Mouse (Mus musculus) forebrain, embryonic 11.5 days (tissue): ENCODE measurements around the gene Ptpra. TPM values are rescaled to one million over a fixed set of nuclear protein-coding genes. Genes with fewer than 3 reads are reported as not detected.
A peak's percentile ranks its signal among the peaks of the same experiment; 100 is the strongest.

Source experiments
- ATAC-seq: fragments of 200-750 bp; cut with Nextera tagmentation; replicated peaks from 2 replicates; pipeline ENCODE4 v1.8.0; 2017; ENCODE audit warnings: moderate TSS enrichment; ENCODE audit not compliant: low FRiP score
- DNase-seq: peaks from one replicate; pipeline ENCODE4 v3.0.0-alpha.2; 2017; ENCODE audit warnings: low spot score
- H3K27ac ChIP-seq: fragments of 300-500 bp; sonication (generic); 2 replicates; pipeline ENCODE4 v1.5.1; 2014; ENCODE audit warnings: low read depth, low read length
- H3K27me3 ChIP-seq: fragments of 300-500 bp; sonication (generic); 2 replicates; pipeline ENCODE4 v1.6.1; 2014; ENCODE audit warnings: mild to moderate bottlenecking, low read length, mixed read lengths; ENCODE audit not compliant: control insufficient read depth, insufficient read depth
- H3K36me3 ChIP-seq: fragments of 300-500 bp; sonication (generic); 2 replicates; pipeline ENCODE4 v1.6.1; 2014; ENCODE audit warnings: mild to moderate bottlenecking, low read length, moderate library complexity, mixed read lengths; ENCODE audit not compliant: control insufficient read depth, insufficient read depth
- H3K4me1 ChIP-seq: fragments of 300-500 bp; sonication (generic); replicated peaks from 2 replicates; pipeline ENCODE4 v1.6.1; 2014; ENCODE audit warnings: low read length, mixed read lengths; ENCODE audit not compliant: control insufficient read depth, insufficient read depth
- H3K4me2 ChIP-seq: fragments of 300-500 bp; sonication (generic); 2 replicates; pipeline ENCODE4 v1.6.1; 2014; ENCODE audit warnings: low read depth, mild to moderate bottlenecking, low read length, moderate library complexity, mixed read lengths; ENCODE audit not compliant: severe bottlenecking
- H3K4me3 ChIP-seq: fragments of 300-500 bp; sonication (generic); 2 replicates; pipeline ENCODE4 v1.5.1; 2014; ENCODE audit warnings: low read depth, low read length
- H3K9ac ChIP-seq: fragments of 300-500 bp; sonication (generic); 2 replicates; pipeline ENCODE4 v1.6.1; 2014; ENCODE audit warnings: low read length
- H3K9me3 ChIP-seq: fragments of 300-500 bp; sonication (generic); 2 replicates; pipeline ENCODE4 v1.6.1; 2016; ENCODE audit warnings: low read length, mixed read lengths; ENCODE audit not compliant: control insufficient read depth
- WGBS: fragments of 180-500 bp; shearing (Covaris S2); extraction: QIAGEN DNeasy Blood & Tissue Kit; methylation state at CpG from one replicate; pipeline ENCODE4 v1.1.7; 2014; 5-methylcytosine and 5-hydroxymethylcytosine counted together
- polyA plus RNA-seq: library from polyadenylated mRNA; unstranded; fragments of >200 nt; fragmentation: Nextera tagmentation; extraction: Ambion mirVana; gene quantifications from 2 replicates; pipeline ENCODE4 v1.2.1, GENCODE M21; 2014

The Ptpra gene
- polyA plus RNA-seq, 1 experiment from 2014 or later: 116 TPM

- no peak for DNase-seq
- Histone ChIP-seq H3K4me1 (peaks cover 11% of the 10 kb centered on the region; the same call in 1 of the 2 replicates), H3K36me3 (no peaks in the 10 kb centered on the region), H3K9ac (no peak overlapping the region), H3K4me2 (peak overlapping the region; percentile 16; the same call in 1 of the 2 replicates), H3K4me3 (no peak overlapping the region), H3K27ac (no peak overlapping the region), H3K9me3 (no peaks in the 10 kb centered on the region), H3K27me3 (no peaks in the 10 kb centered on the region)
- WGBS: 23% methylated on average over 4 of the region's 4 CpGs
- peak; percentile 60 for ATAC-seq
Measured at GRCm38 (mm10) chr2:130469366-130469765, 19.3 kb downstream of the Ptpra start.

- Histone ChIP-seq H3K9me3 (no peaks in the 10 kb centered on the region), H3K9ac (no peak overlapping the region), H3K27me3 (no peaks in the 10 kb centered on the region), H3K27ac (no peak overlapping the region; the same call in 1 of the 2 replicates), H3K36me3 (no peaks in the 10 kb centered on the region), H3K4me2 (no peak overlapping the region; the same call in 1 of the 2 replicates), H3K4me1 (peaks cover 11% of the 10 kb centered on the region; the same call in 1 of the 2 replicates), H3K4me3 (no peak overlapping the region)
- 68% methylated on average over 2 of the region's 2 CpGs for WGBS
- no peak for DNase-seq
- ATAC-seq: no peak
Measured at GRCm38 (mm10) chr2:130469935-130470334, 19.9 kb downstream of the Ptpra start.

- H3K27ac ChIP-seq: no peak overlapping the region
- no peaks in the 10 kb centered on the region for H3K27me3 ChIP-seq
- H3K4me1 ChIP-seq: peaks cover 11% of the 10 kb centered on the region; the same call in 1 of the 2 replicates
- no peaks in the 10 kb centered on the region; the same call in 1 of the 2 replicates for H3K9me3 ChIP-seq
- no peak overlapping the region for H3K9ac ChIP-seq
- H3K4me3 ChIP-seq: no peak overlapping the region
- DNase-seq (no peak), ATAC-seq (no peak)
- H3K36me3 ChIP-seq: no peaks in the 10 kb centered on the region
- H3K4me2 ChIP-seq: no peak overlapping the region
- WGBS: 82% methylated on average over 8 of the region's 8 CpGs
Measured at GRCm38 (mm10) chr2:130472908-130473510, 22.9 kb downstream of the Ptpra start.

GRCm38 (mm10) chr2:130475764-130476163, 25.7 kb downstream of the Ptpra start:
- Histone ChIP-seq H3K27me3 (no peaks in the 10 kb centered on the region), H3K4me1 (no peaks in the 10 kb centered on the region), H3K4me3 (no peak overlapping the region), H3K27ac (no peak overlapping the region), H3K36me3 (no peaks in the 10 kb centered on the region), H3K9me3 (no peaks in the 10 kb centered on the region; the same call in 1 of the 2 replicates), H3K4me2 (no peak overlapping the region), H3K9ac (no peak overlapping the region)
- DNase-seq (no peak), ATAC-seq (no peak)
- WGBS: 96% methylated on average over 11 of the region's 11 CpGs

GRCm38 (mm10) chr2:130476666-130477297, 26.7 kb downstream of the Ptpra start:
- Histone ChIP-seq H3K27me3 (no peaks in the 10 kb centered on the region), H3K9ac (no peak overlapping the region), H3K4me3 (no peak overlapping the region), H3K4me1 (no peaks in the 10 kb centered on the region), H3K36me3 (no peaks in the 10 kb centered on the region), H3K9me3 (no peaks in the 10 kb centered on the region; the same call in 1 of the 2 replicates), H3K27ac (no peak overlapping the region), H3K4me2 (no peak overlapping the region)
- 84% methylated on average over 6 of the region's 6 CpGs for WGBS
- ATAC-seq (no peak), DNase-seq (no peak)

GRCm38 (mm10) chr2:130482177-130482576, 32.1 kb downstream of the Ptpra start:
- WGBS: 95% methylated on average over 4 of the region's 4 CpGs
- H3K9ac ChIP-seq: no peak overlapping the region
- ATAC-seq (no peak), DNase-seq (no peak)
- H3K27ac ChIP-seq: no peak overlapping the region
- no peaks in the 10 kb centered on the region for H3K36me3 ChIP-seq
- H3K4me2 ChIP-seq: no peak overlapping the region
- no peak overlapping the region for H3K4me3 ChIP-seq
- no peaks in the 10 kb centered on the region for H3K4me1 ChIP-seq
- no peaks in the 10 kb centered on the region; the same call in 1 of the 2 replicates for H3K9me3 ChIP-seq
- no peaks in the 10 kb centered on the region for H3K27me3 ChIP-seq

- Histone ChIP-seq H3K36me3 (no peaks in the 10 kb centered on the region), H3K9ac (no peak overlapping the region), H3K4me2 (no peak overlapping the region), H3K4me1 (0 out of 2 replicates have a peak, but pooled peaks cover 2% of the 10 kb centered on the region), H3K4me3 (no peak overlapping the region), H3K27ac (no peak overlapping the region), H3K27me3 (no peaks in the 10 kb centered on the region), H3K9me3 (no peaks in the 10 kb centered on the region; the same call in 1 of the 2 replicates)
- DNase-seq (no peak), ATAC-seq (no peak)
- 82% methylated on average over 3 of the region's 3 CpGs for WGBS
Measured at GRCm38 (mm10) chr2:130482700-130483099, 32.6 kb downstream of the Ptpra start.

- DNase-seq: no peak
- H3K9me3 ChIP-seq: no peaks in the 10 kb centered on the region; the same call in 1 of the 2 replicates
- H3K36me3 ChIP-seq: no peaks in the 10 kb centered on the region
- H3K4me2 ChIP-seq: no peak overlapping the region
- WGBS: 84% methylated on average over 1 of the region's 1 CpGs
- no peaks in the 10 kb centered on the region for H3K27me3 ChIP-seq
- H3K4me3 ChIP-seq: no peak overlapping the region
- H3K27ac ChIP-seq: no peak overlapping the region
- 0 out of 2 replicates have a peak, but pooled peaks cover 2% of the 10 kb centered on the region for H3K4me1 ChIP-seq
- ATAC-seq: no peak
- H3K9ac ChIP-seq: no peak overlapping the region
Measured at GRCm38 (mm10) chr2:130484206-130484605, 34.1 kb downstream of the Ptpra start.
